Mouse (Mus musculus) right cerebral cortex, postnatal 36 days (tissue): ENCODE data around the gene Pgbd5.
"Not testable (repeated sequence)": the region's sequence is repeated elsewhere in the genome, so short reads cannot be mapped to it uniquely, and the experiment has no call there.

Source experiments
- DNase-seq, 2 experiments: peaks; one replicate each; pipeline ENCODE4 v3.0.0; 2022; ENCODE audit warnings: low spot score in 2 of 2, mixed read lengths in 1 of 2

The Pgbd5 gene

GRCm38 (mm10) chr8:124430881-124431280 lies 8.6 kb downstream of the Pgbd5 start:
- no peak for DNase-seq

DNA sequence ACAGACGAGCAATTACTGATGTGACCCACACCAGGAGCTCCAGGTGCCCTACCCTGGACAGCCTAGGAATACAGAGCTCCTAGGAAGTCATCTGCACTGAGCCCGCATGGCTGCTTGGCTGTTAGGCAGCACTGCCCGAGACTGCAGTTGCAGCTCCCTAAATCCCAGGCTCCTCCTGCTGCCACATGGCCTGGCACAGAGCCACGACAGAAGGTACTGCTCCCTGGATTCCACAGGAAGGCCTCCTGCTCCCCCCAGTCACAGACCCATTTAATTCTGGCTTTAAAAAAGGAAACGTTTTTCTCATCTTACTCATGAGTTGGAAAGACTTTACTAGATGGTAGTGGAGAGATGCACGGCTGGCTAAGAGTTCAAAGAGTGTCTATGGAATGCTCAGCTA lies 10.0 kb downstream of the Pgbd5 start:
- DNase-seq, result no peak

- not testable (repeated sequence) for DNase-seq
Observed at GRCm38 (mm10) chr8:124428721-124429120, 10.7 kb downstream of the Pgbd5 start.

DNA sequence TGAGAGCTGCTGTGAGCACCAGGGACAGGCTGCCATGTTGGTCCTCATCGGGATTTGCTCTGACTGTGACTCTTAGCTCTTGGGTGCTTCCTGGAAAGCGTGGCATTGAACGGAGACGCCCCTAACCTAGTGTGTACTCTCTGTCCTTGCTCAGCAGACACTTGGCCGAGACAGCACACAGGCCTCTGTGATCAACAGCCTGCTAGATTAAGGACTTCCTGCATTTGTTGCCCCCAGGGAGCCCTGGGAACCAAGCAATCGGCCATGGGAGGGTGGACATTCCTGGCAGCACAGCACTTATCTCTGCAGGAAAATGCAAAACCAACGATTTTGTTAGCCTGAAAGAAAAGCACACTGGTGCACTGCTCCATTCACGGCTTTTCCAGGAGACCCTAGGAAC lies 18.0 kb downstream of the Pgbd5 start:
- DNase-seq, result no peak

- no peak for DNase-seq
Observed at GRCm38 (mm10) chr8:124418927-124419326, 20.5 kb downstream of the Pgbd5 start.

- DNase-seq, result no peak
Observed at GRCm38 (mm10) chr8:124418185-124418584, 21.3 kb downstream of the Pgbd5 start.

DNA sequence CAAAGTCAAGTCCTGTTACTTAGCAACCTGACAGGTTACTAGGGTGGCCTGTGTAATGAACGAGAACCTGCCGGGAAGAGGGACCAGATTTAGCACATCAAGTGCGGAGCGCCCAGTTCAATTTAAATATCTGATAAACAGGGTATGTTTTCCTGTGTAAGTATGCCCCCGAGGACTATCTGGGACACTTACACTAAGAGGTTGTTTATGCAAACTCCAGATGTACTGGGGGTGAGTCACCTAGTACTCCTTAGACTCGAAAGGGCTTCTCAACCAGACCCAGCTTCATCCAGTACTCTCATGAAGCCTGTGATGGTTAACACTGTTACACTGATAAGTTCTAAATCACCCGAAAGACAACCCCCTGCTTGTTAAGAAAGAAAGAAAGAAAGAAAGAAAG lies 22.8 kb downstream of the Pgbd5 start:
- DNase-seq, result no peak

DNA sequence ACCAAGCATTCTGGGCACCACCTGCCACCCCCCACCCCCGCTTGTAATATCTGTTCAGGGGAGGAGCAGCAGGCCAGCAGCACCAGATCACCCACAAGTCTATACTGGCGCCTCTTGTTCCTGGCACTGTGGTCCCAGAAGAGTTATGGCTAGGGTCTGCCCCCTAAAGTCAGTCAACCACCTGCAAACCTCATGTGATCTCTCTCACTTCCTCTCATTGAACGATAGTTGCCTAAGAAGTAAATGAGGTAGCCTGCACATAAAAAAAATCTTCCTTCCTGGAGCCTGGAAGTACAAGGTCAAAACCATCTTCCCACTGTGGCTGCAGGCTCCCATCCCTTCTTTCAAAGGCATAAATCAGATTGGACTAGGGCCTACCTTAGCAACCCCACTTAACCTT lies 23.7 kb downstream of the Pgbd5 start:
- no peak for DNase-seq

- DNase-seq, result no peak
Observed at GRCm38 (mm10) chr8:124415002-124415401, 24.5 kb downstream of the Pgbd5 start.

DNA sequence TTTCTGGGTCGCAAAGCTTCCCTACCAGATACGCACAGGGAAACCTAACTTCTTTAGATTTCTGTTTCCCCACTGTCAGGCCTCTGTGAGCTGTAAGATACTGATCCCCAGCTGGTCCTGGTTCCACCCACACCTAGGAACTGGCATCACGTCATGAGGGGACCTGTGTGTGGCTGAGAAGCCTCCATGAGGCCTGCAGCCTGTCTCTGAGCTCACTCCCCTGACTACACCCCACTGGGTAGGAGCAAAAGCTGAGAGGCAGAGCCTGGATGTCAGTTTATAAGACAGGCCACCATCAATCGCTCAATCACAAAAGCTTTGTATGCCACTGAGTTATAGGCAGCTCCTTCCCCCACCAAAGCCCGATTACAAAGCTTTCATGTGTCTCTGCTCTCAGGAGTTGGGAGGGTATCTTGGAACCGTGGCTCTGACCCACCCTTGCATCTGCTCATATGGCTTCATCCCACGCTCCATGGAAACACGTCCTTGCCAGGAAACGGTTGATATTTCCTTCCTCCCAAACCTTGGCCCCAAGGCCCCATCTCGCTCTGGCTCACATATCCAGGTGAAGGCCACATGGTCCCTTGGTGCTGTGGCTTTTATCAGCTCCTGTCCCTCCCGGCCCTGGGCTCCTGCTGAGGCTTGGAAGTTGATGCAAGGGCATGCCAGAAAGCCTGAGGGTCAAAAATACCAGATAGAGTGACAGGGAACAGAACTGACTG lies 26.1 kb downstream of the Pgbd5 start:
- no peak for DNase-seq

GRCm38 (mm10) chr8:124412496-124413243 lies 26.8 kb downstream of the Pgbd5 start:
- no peak for DNase-seq

GRCm38 (mm10) chr8:124404471-124405260 lies 34.8 kb downstream of the Pgbd5 start:
- DNase-seq, result no peak

- no peak for DNase-seq
Observed at GRCm38 (mm10) chr8:124403876-124404275, 35.6 kb downstream of the Pgbd5 start.

GRCm38 (mm10) chr8:124399403-124399861 lies 40.0 kb downstream of the Pgbd5 start:
- peak in 1 of 2 experiments; percentile 74 for DNase-seq

DNA sequence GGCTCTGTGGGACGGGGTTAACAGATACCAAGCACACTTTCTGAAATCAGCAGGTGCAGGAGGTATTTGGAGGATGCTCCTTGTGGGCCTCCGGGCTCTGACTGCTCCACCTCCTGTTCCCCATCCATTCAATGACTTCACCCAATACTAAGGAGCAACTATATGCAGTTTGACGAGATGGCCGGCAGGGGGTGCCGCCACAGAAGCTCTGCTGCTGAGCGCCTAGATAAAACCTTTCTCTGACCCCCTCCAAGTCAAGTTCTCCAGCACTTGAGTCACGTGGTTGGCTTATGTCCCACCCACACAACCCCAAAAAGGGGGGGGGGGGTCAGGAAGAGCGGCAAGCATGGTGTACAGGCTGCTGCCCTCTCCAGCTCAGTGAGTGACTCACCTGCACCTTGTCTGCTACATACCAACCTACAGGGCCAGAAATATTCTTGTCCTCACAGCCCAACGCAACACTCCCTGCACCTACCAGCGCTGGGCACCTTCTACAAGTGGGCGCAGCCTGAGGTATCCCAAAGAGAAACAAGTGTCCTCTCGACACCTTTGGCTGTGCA lies 40.5 kb downstream of the Pgbd5 start:
- no peak for DNase-seq

DNA sequence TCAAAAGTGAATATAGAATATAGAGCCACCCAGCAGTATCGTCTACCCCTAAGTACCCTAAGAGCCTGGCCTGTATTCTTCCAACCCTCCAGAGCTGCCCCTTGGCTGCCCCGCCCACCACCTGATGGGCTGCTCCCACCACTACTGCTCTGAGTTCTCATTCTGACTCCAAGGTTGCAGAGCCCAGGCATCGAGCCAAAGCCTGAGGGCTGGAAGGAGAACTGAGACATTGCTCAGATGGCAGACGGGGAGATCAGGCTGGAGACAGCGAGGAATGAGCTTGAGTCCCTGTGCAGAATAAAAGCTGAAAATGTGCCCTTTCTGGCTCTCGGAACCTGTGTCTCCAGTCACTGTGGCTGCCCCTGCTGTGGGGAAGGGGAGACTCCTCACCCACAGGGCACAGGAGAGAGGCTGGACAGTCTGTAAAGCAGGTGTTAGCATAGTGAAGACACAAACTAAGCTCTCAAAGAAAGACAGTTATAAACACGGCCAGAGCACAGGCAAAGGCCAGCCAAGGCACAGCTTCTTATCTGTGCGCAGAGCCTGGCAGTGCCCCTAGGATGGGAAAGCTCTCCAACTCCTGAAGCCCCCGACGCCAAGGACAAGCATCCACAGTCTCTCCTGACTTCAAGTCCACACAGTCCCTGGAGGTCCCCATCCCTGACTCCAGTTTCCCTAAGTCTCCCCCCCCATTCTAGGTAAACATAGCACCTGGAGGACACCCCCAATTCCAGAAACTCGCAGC lies 42.0 kb downstream of the Pgbd5 start:
- DNase-seq, result no peak

DNA sequence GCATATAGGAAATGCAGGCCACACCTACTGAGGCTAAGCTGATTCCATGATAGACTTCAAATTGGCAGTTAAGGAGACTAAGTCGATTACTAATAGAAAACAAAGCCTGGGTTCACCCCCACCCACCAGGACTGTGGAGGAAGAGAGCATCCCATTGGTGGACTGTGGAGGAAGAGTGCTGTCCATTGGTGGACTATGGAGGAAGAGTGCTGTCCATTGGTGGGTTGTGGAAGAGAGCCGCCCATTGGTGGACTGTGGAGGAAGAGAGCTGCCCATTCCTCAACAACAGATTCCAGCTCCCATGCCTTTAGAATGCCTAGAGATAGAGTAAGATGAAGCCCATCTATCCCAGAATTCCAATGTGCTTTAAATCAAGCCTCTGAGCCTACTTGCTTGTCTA lies 42.9 kb downstream of the Pgbd5 start:
- no peak for DNase-seq

- DNase-seq, result no peak
Observed at GRCm38 (mm10) chr8:124395392-124395791, 44.1 kb downstream of the Pgbd5 start.

DNA sequence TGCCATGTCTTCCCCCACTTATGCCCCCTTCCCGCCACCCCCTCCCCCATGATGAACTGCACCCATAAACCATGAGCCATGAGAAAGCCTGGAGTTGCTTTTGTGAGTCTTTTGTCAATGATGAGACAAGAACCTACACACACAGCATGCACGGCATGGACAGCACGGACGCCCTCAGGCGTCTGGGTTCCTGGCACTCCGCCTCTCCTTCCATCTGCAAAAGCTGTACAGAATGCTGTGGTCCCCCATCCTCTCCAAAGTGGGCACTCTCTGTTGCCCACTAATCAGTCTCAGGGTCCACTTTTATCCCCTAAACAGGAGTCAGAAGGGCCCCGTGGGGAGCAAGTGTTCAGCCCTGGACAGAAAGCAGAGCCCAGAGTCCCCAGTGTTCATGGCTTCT lies 44.5 kb downstream of the Pgbd5 start:
- DNase-seq, result no peak

GRCm38 (mm10) chr8:124393927-124394326 lies 45.5 kb downstream of the Pgbd5 start:
- no peak for DNase-seq

- no peak for DNase-seq
Observed at GRCm38 (mm10) chr8:124393013-124393412, 46.4 kb downstream of the Pgbd5 start.
